Mouse (Mus musculus): ENCODE measurements at regions not wholly inside any gene's neighbourhood (a gene's known extent, or its start where the extent isn't known, plus 50 kb on each side); places are given as distances from the start of the nearest gene placed in this dataset.

DNA sequence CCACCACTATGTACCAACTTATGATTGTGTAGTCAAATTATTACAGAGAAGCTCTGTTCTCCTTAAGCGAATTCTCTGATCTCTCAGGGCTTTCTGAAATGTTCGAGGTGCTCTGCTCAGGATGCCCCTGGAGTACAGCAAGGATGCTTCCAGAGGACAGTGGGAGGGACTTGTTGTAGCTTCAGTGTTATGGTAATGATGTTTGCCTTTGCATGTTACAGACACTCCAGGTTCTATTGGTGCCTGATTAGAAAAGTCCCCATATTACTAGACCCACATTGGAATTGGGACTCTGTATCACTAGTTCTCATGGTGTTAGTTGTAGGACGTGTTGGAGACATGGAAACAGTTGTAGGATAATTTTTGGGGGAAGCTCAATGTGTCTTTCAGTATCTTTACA lies 96.0 kb downstream of the Epdr1 start:
- no peak for TF ChIP-seq CTCF (IDR thresholded peaks at IDR 0.05; ENCODE audit: low read depth)
- no peak for TF ChIP-seq EP300 (IDR thresholded peaks at IDR 0.05; ENCODE audit: low read depth)

Measured in liver, embryonic 14.5 days (tissue).